ENCODE assay signal across 19 mouse cellular contexts in the genomic region with DNA sequence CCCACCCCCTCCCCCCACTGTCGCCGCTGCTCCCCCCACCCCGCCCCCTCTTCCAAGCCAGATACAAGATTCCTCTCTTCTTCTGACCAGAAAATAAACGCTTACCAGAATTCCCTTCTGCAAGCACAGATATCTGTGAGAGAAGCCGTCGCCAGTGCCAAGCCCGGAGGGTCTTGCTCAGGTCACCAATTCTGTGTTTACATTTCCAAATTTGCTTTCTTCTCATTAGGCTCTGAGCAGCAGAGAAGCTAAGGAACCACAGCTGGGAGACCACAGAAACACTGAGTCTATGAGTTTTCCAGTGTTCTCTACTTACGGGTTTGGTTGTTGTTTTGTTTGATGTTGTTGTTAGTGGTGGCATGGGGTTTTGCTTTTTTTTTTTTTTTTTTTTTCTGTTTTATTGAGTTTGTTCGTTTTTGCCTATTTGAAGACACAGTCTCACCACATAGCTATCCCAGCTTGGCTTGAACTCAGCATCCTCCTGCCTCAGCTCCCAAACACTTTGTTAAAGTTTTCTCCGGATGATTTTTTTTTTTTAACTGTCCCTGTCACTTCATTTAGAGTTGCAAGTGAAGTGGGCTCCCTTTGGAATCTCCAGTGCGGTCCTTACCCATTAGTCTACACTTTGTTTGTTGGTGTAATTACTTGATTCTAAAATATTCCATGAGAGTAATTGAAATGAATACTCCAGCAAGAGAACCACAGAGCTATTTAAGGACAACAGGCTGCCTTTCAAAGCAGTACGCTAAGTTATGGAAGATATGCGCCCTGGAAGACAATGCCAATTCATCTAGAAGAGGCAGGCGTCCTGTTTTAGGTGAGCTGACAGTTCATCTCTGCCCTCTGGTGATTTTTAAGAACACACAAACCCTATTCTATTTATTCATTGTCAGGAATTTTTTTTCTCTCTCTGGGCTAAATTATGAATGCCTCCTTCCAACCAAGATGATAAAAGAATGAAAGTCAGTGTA.
DNase-seq lines count a peak whose midpoint lies in the region; ATAC-seq and TF ChIP-seq lines count a peak whose summit lies in the region.
"Had no signal": no experiment of that assay in that cellular context is flagged by ENCODE, and none has a peak within 500 bp of the region (broad histone marks: within the 10 kb centered on the region; RNA-seq: fewer than 3 reads in every experiment).

No protein-coding gene starts in this region.

- no peak overlapping the region for H3K9ac ChIP-seq in midbrain, embryonic 11.5 days (ENCODE audit: low read length)
- H3K9ac ChIP-seq in midbrain, postnatal 0 days (replicated peaks; ENCODE audit: low read length, poor library complexity, severe bottlenecking): no peak overlapping the region
- H3K9ac ChIP-seq: hindbrain, embryonic 13.5 days; liver, embryonic 13.5 days; neural tube, embryonic 13.5 days had no signal

- H3K27ac ChIP-seq in kidney, adult 2 months (ENCODE audit: insufficient read depth, low read depth, low read length): no peak overlapping the region
- no peak overlapping the region for H3K27ac ChIP-seq in midbrain, embryonic 11.5 days (ENCODE audit: low read depth, low read length)
- no peak overlapping the region for H3K27ac ChIP-seq in midbrain, postnatal 0 days (ENCODE audit: low read depth, low read length)
- H3K27ac ChIP-seq: forebrain, embryonic 10.5 days; heart, embryonic 10.5 days; hindbrain, embryonic 13.5 days; liver, embryonic 13.5 days; neural tube, embryonic 13.5 days had no signal

- ATAC-seq in midbrain, embryonic 11.5 days (ENCODE audit: low FRiP score): no peak
- ATAC-seq in midbrain, postnatal 0 days (ENCODE audit: low FRiP score): no peak

- TF ChIP-seq POLR2A in kidney, adult 2 months (IDR thresholded peaks at IDR 0.05; ENCODE audit: low read depth, low read length): no peak

- no peaks in the 10 kb centered on the region for H3K36me3 ChIP-seq in kidney, adult 2 months (ENCODE audit: control insufficient read depth, insufficient read depth, low read length)
- no peaks in the 10 kb centered on the region for H3K36me3 ChIP-seq in midbrain, embryonic 11.5 days (ENCODE audit: control insufficient read depth, insufficient read depth, low read length)
- H3K36me3 ChIP-seq in midbrain, postnatal 0 days (ENCODE audit: insufficient read depth, low read length): no peaks in the 10 kb centered on the region
- H3K36me3 ChIP-seq: forebrain, embryonic 10.5 days; heart, embryonic 10.5 days; hindbrain, embryonic 13.5 days; liver, embryonic 13.5 days; neural tube, embryonic 13.5 days had no signal

- no peaks in the 10 kb centered on the region for H3K9me3 ChIP-seq in midbrain, embryonic 11.5 days (ENCODE audit: control insufficient read depth, low read length)
- H3K9me3 ChIP-seq in midbrain, postnatal 0 days (ENCODE audit: low read length): no peaks in the 10 kb centered on the region
- H3K9me3 ChIP-seq: heart, embryonic 10.5 days; hindbrain, embryonic 13.5 days; liver, embryonic 13.5 days; neural tube, embryonic 13.5 days had no signal

- TF ChIP-seq CTCF in kidney, adult 2 months (conservative IDR thresholded peaks at IDR 0.05; ENCODE audit: insufficient read depth, insufficient read length, low read depth, low read length): no peak
- no peak for TF ChIP-seq CTCF in midbrain, postnatal 0 days (IDR thresholded peaks at IDR 0.05)

- H3K4me1 ChIP-seq in kidney, adult 2 months (ENCODE audit: control insufficient read depth, insufficient read depth, low read length): no peaks in the 10 kb centered on the region
- H3K4me1 ChIP-seq in midbrain, embryonic 11.5 days (ENCODE audit: control insufficient read depth, insufficient read depth, low read length): peaks cover 4% of the 10 kb centered on the region; the same call in 1 of the 2 replicates
- H3K4me1 ChIP-seq in midbrain, postnatal 0 days (ENCODE audit: insufficient read depth, low read length): no peaks in the 10 kb centered on the region
- H3K4me1 ChIP-seq: megakaryocyte, embryonic 14.5 days had no signal

- no peaks in the 10 kb centered on the region for H3K27me3 ChIP-seq in kidney, adult 2 months (replicated peaks; ENCODE audit: control insufficient read depth, insufficient read depth, low read length)
- H3K27me3 ChIP-seq in midbrain, embryonic 11.5 days (ENCODE audit: control insufficient read depth, insufficient read depth, low read length): no peaks in the 10 kb centered on the region
- no peaks in the 10 kb centered on the region for H3K27me3 ChIP-seq in midbrain, postnatal 0 days (ENCODE audit: insufficient read depth, low read length)
- H3K27me3 ChIP-seq: liver, embryonic 13.5 days; neural tube, embryonic 13.5 days had no signal

- WGBS in kidney, adult 2 months: 56% methylated on average over 14 of the region's 14 CpGs
- 68% methylated on average over 14 of the region's 14 CpGs for WGBS in midbrain, embryonic 11.5 days
- WGBS in midbrain, postnatal 0 days: 65% methylated on average over 14 of the region's 14 CpGs

- no peak overlapping the region for H3K4me2 ChIP-seq in midbrain, embryonic 11.5 days
- no peak overlapping the region for H3K4me2 ChIP-seq in midbrain, postnatal 0 days (ENCODE audit: low read depth, low read length, poor library complexity, severe bottlenecking)
- H3K4me2 ChIP-seq: hindbrain, embryonic 13.5 days; liver, embryonic 13.5 days; neural tube, embryonic 13.5 days had no signal

- H3K4me3 ChIP-seq in kidney, adult 2 months (ENCODE audit: insufficient read depth, low read depth, low read length): no peak overlapping the region
- no peak overlapping the region for H3K4me3 ChIP-seq in midbrain, embryonic 11.5 days (ENCODE audit: low read depth, low read length)
- H3K4me3 ChIP-seq in midbrain, postnatal 0 days (ENCODE audit: low read depth, low read length): no peak overlapping the region
- H3K4me3 ChIP-seq: forebrain, embryonic 10.5 days; heart, embryonic 10.5 days; hindbrain, embryonic 13.5 days; liver, embryonic 13.5 days; megakaryocyte, embryonic 14.5 days; neural tube, embryonic 13.5 days had no signal

- DNase-seq in embryo, embryonic 10.5 days (ENCODE audit: low spot score): peak; percentile 15
- no peak for DNase-seq in embryo, embryonic 9.5 days (ENCODE audit: extremely low spot score)
- peak; percentile 36 for DNase-seq in kidney, postnatal 10 days
- DNase-seq in kidney, adult 2 months: no peak
- peak; percentile 76 for DNase-seq in midbrain, embryonic 11.5 days (ENCODE audit: low spot score, missing footprints)
- DNase-seq in midbrain, postnatal 0 days (ENCODE audit: low spot score): no peak
- no peak for DNase-seq in adrenal gland, postnatal 25 days
- DNase-seq in neural tube, embryonic 10.5 days (ENCODE audit: extremely low spot score, low spot score): no peak
- DNase-seq: adrenal gland, postnatal 36 days; cerebellum, adult 9-11 months; gastrocnemius, postnatal 25 days; kidney, adult 11 months; liver, embryonic 13.5 days; thymus, postnatal 14 days had no signal

Comparison
In these comparisons a context has a peak if more than half of its experiments do, and no peak if none do; other contexts are left out.
1. DNase-seq: peak in embryo, embryonic 10.5 days (single experiment), kidney, postnatal 10 days (single experiment) and midbrain, embryonic 11.5 days (single experiment); none in embryo, embryonic 9.5 days (single experiment), kidney, adult 2 months (single experiment), midbrain, postnatal 0 days (single experiment), adrenal gland, postnatal 25 days (single experiment) and neural tube, embryonic 10.5 days (single experiment).